Mouse (Mus musculus): ENCODE measurements around the gene Hspg2. TPM values are rescaled to one million over a fixed set of nuclear protein-coding genes. Genes with fewer than 3 reads are reported as not detected.
A peak's percentile ranks its signal among the peaks of the same experiment; 100 is the strongest.

Gene Hspg2
- total RNA-seq, 1 experiment, result 226 TPM

GRCm38 (mm10) chr4:137449715-137450114 is 18.9 kb upstream of the Hspg2 start:
- TF ChIP-seq CHD2 (IDR thresholded peaks at IDR 0.05; ENCODE audit: low read depth, low read length) (no peak), HCFC1 (IDR thresholded peaks at IDR 0.05; ENCODE audit: borderline replicate concordance, insufficient read depth, low read length) (no peak)
- H3K4me1 ChIP-seq (ENCODE audit: control insufficient read depth in 2 of 2, insufficient read depth in 2 of 2, low read length in 2 of 2, poor library complexity in 1 of 2), result peaks cover 7 to 40% of the 10 kb centered on the region in 2 experiments; a peak in 3 of 4 replicates
- in situ Hi-C loops (cut with MboI; ENCODE audit: low sequenced_read_pairs in 2 of 2, unreplicated experiment in 2 of 2), result no loop called here
- peak overlapping the region; percentile 58 for H3K27ac ChIP-seq (ENCODE audit: insufficient read depth, low read depth, low read length, poor library complexity, severe bottlenecking)
- H3K4me3 ChIP-seq (ENCODE audit: insufficient read depth in 1 of 2, low read depth in 1 of 2, low read length in 2 of 2, poor library complexity in 1 of 2, severe bottlenecking in 1 of 2), result no peak overlapping the region; a peak in 1 of 4 replicates
- H3K9ac ChIP-seq (ENCODE audit: insufficient read depth, low read depth, low read length, poor library complexity, severe bottlenecking), result no peak overlapping the region
- DNase-seq (ENCODE audit: low read depth, low spot score), result no peak
- no peaks in the 10 kb centered on the region for H3K36me3 ChIP-seq (ENCODE audit: control insufficient read depth, insufficient read depth, low read length, poor library complexity, severe bottlenecking)
- H3K9me3 ChIP-seq (ENCODE audit: control insufficient read depth, insufficient read depth, low read depth, low read length), result no peaks in the 10 kb centered on the region

DNA sequence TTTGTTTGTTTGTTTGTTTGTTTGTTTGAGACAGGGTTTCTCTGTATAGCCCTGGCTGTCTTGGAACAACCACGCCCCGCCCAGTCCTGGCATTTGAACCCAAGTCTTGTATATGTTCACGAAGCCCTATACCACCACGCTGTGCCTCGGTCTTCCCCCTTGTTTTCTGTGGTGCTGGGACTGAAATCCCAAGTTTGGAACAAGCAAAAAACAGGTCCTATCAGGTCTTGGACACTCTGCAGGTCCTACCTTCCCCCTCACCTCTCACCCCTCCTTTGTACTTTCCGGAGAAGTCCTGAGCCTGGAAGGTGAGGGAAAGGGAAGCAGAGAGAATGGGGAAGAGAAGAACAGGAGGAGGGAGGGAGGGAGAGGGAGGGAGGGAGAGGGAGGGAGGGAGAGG is 16.4 kb upstream of the Hspg2 start:
- H3K9me3 ChIP-seq (ENCODE audit: control insufficient read depth, insufficient read depth, low read depth, low read length), result no peaks in the 10 kb centered on the region
- peaks cover 7 to 41% of the 10 kb centered on the region in 2 experiments; a peak in 3 of 4 replicates for H3K4me1 ChIP-seq (ENCODE audit: control insufficient read depth in 2 of 2, insufficient read depth in 2 of 2, low read length in 2 of 2, poor library complexity in 1 of 2)
- no peak overlapping the region for H3K4me3 ChIP-seq (ENCODE audit: insufficient read depth in 1 of 2, low read depth in 1 of 2, low read length in 2 of 2, poor library complexity in 1 of 2, severe bottlenecking in 1 of 2)
- in situ Hi-C loops (cut with MboI; ENCODE audit: low sequenced_read_pairs in 2 of 2, unreplicated experiment in 2 of 2), result no loop called here
- no peak overlapping the region for H3K9ac ChIP-seq (ENCODE audit: insufficient read depth, low read depth, low read length, poor library complexity, severe bottlenecking)
- no peak for DNase-seq (ENCODE audit: low read depth, low spot score)
- H3K36me3 ChIP-seq (ENCODE audit: control insufficient read depth, insufficient read depth, low read length, poor library complexity, severe bottlenecking), result no peaks in the 10 kb centered on the region
- no peak overlapping the region for H3K27ac ChIP-seq (ENCODE audit: insufficient read depth, low read depth, low read length, poor library complexity, severe bottlenecking)
- no peak for TF ChIP-seq ZC3H11A (IDR thresholded peaks at IDR 0.05; ENCODE audit: borderline replicate concordance, low read depth, low read length)
- TF ChIP-seq MAFK (IDR thresholded peaks at IDR 0.05; ENCODE audit: insufficient read depth, low read depth, low read length), result no peak
- TF ChIP-seq ZNF384 (IDR thresholded peaks at IDR 0.05; ENCODE audit: low read depth, low read length), result no peak
- TF ChIP-seq CHD2 (IDR thresholded peaks at IDR 0.05; ENCODE audit: low read depth, low read length), result no peak
- no peak for TF ChIP-seq HCFC1 (IDR thresholded peaks at IDR 0.05; ENCODE audit: borderline replicate concordance, insufficient read depth, low read length)

- in situ Hi-C loops (cut with MboI; ENCODE audit: low sequenced_read_pairs in 2 of 2, unreplicated experiment in 2 of 2), result no loop called here
- no peaks in the 10 kb centered on the region for H3K36me3 ChIP-seq (ENCODE audit: control insufficient read depth, insufficient read depth, low read length, poor library complexity, severe bottlenecking)
- peak within 1 kb of the TSS in 1 of 2 experiments; percentile 22; a peak in 1 of 4 replicates for H3K4me3 ChIP-seq (ENCODE audit: insufficient read depth in 1 of 2, low read depth in 1 of 2, low read length in 2 of 2, poor library complexity in 1 of 2, severe bottlenecking in 1 of 2)
- DNase-seq (ENCODE audit: low read depth, low spot score), result no peak
- H3K27ac ChIP-seq (ENCODE audit: insufficient read depth, low read depth, low read length, poor library complexity, severe bottlenecking), result no peak within 1 kb of the TSS
- H3K9me3 ChIP-seq (ENCODE audit: control insufficient read depth, insufficient read depth, low read depth, low read length), result no peaks in the 10 kb centered on the region
- H3K4me1 ChIP-seq (ENCODE audit: control insufficient read depth in 2 of 2, insufficient read depth in 2 of 2, low read length in 2 of 2, poor library complexity in 1 of 2), result peaks cover 7 to 32% of the 10 kb centered on the region in 2 experiments; a peak in 3 of 4 replicates
- H3K9ac ChIP-seq (ENCODE audit: insufficient read depth, low read depth, low read length, poor library complexity, severe bottlenecking), result no peak within 1 kb of the TSS
- no peak for TF ChIP-seq ZC3H11A (IDR thresholded peaks at IDR 0.05; ENCODE audit: borderline replicate concordance, low read depth, low read length)
- no peak for TF ChIP-seq ZNF384 (IDR thresholded peaks at IDR 0.05; ENCODE audit: low read depth, low read length)
- no peak for TF ChIP-seq MAFK (IDR thresholded peaks at IDR 0.05; ENCODE audit: insufficient read depth, low read depth, low read length)
- TF ChIP-seq HCFC1 (IDR thresholded peaks at IDR 0.05; ENCODE audit: borderline replicate concordance, insufficient read depth, low read length), result no peak
- no peak for TF ChIP-seq CHD2 (IDR thresholded peaks at IDR 0.05; ENCODE audit: low read depth, low read length)
Observed at GRCm38 (mm10) chr4:137453234-137453767, 15.3 kb upstream of the Hspg2 start, which contains the start of gene 1700013G24Rik. 1700013G24Rik (plus strand) TSS chr4:137453284.

- Histone ChIP-seq H3K27ac (ENCODE audit: insufficient read depth, low read depth, low read length, poor library complexity, severe bottlenecking) (no peak overlapping the region), H3K4me1 (ENCODE audit: control insufficient read depth in 2 of 2, insufficient read depth in 2 of 2, low read length in 2 of 2, poor library complexity in 1 of 2) (peaks cover under 1 to 28% of the 10 kb centered on the region in 2 experiments; a peak in 3 of 4 replicates)
- in situ Hi-C loops (cut with MboI; ENCODE audit: low sequenced_read_pairs in 2 of 2, unreplicated experiment in 2 of 2), result no loop called here
Observed at GRCm38 (mm10) chr4:137454582-137454981, 14.0 kb upstream of the Hspg2 start.

More at GRCm38 (mm10) chr4:137454582-137454981, 14.0 kb upstream of the Hspg2 start:
- DNase-seq (ENCODE audit: low read depth, low spot score), result no peak
- no peak overlapping the region for H3K9ac ChIP-seq (ENCODE audit: insufficient read depth, low read depth, low read length, poor library complexity, severe bottlenecking)
- H3K36me3 ChIP-seq (ENCODE audit: control insufficient read depth, insufficient read depth, low read length, poor library complexity, severe bottlenecking), result no peaks in the 10 kb centered on the region
- H3K4me3 ChIP-seq (ENCODE audit: insufficient read depth in 1 of 2, low read depth in 1 of 2, low read length in 2 of 2, poor library complexity in 1 of 2, severe bottlenecking in 1 of 2), result 0 out of 4 replicates have a peak overlapping the region, but pooled peaks of 1 of the 2 experiments have one; percentile 2
- TF ChIP-seq HCFC1 (IDR thresholded peaks at IDR 0.05; ENCODE audit: borderline replicate concordance, insufficient read depth, low read length), result no peak
- no peak for TF ChIP-seq CHD2 (IDR thresholded peaks at IDR 0.05; ENCODE audit: low read depth, low read length)
- no peak for TF ChIP-seq MAFK (IDR thresholded peaks at IDR 0.05; ENCODE audit: insufficient read depth, low read depth, low read length)
- TF ChIP-seq ZC3H11A (IDR thresholded peaks at IDR 0.05; ENCODE audit: borderline replicate concordance, low read depth, low read length), result no peak
- TF ChIP-seq ZNF384 (IDR thresholded peaks at IDR 0.05; ENCODE audit: low read depth, low read length), result no peak
- H3K9me3 ChIP-seq (ENCODE audit: control insufficient read depth, insufficient read depth, low read depth, low read length), result no peaks in the 10 kb centered on the region

Data from ES-E14 (cell line).